Mouse (Mus musculus) MEL (cell line): Measurements from ENCODE around the gene Rpl37. TPM values are rescaled to one million over a fixed set of nuclear protein-coding genes. Genes with fewer than 3 reads are reported as not detected.
A peak's percentile ranks its signal among the peaks of the same experiment; 100 is the strongest.

Experiments
- DNase-seq: peaks from one replicate; pipeline ENCODE4 v3.0.0; 2011; ENCODE audit warnings: low read depth, low spot score
- H3K27ac ChIP-seq: 2 replicates; pipeline ENCODE4 v1.5.1; 2012; ENCODE audit warnings: low read depth, mild to moderate bottlenecking, control low read depth, low read length, moderate library complexity; ENCODE audit not compliant: control insufficient read depth
- H3K27me3 ChIP-seq, 2 experiments: fragments of 150-350 bp in 1 of 2; sonication (generic) in 1 of 2; 2 replicates each; pipeline ENCODE4 v1.6.1; 2012; ENCODE audit warnings: low read length in 2 of 2, mild to moderate bottlenecking in 2 of 2, improper control_type of control experiment in 1 of 2, moderate library complexity in 1 of 2; ENCODE audit not compliant: insufficient read depth in 2 of 2, control insufficient read depth in 1 of 2
- H3K36me3 ChIP-seq, 2 experiments: 2 replicates each; pipeline ENCODE4 v1.6.1; 2012 to 2014; ENCODE audit warnings: low read length in 2 of 2, improper control_type of control experiment in 1 of 2, inconsistent platforms in 1 of 2, mild to moderate bottlenecking in 1 of 2; ENCODE audit not compliant: insufficient read depth in 2 of 2, control insufficient read depth in 1 of 2
- H3K4me1 ChIP-seq, 2 experiments: fragments of 150-350 bp in 1 of 2; sonication (generic) in 1 of 2; 2 replicates each; pipeline ENCODE4 v1.6.1; 2012; ENCODE audit warnings: low read length in 2 of 2, improper control_type of control experiment in 1 of 2, mild to moderate bottlenecking in 1 of 2; ENCODE audit not compliant: insufficient read depth in 2 of 2, control insufficient read depth in 1 of 2
- H3K4me3 ChIP-seq, 2 experiments: fragments of 150-350 bp in 1 of 2; sonication (generic) in 1 of 2; 2 replicates each; pipeline ENCODE4 v1.5.1; 2012; ENCODE audit warnings: low read depth in 2 of 2, low read length in 2 of 2, mild to moderate bottlenecking in 2 of 2, moderate library complexity in 2 of 2, control low read depth in 1 of 2, improper control_type of control experiment in 1 of 2; ENCODE audit not compliant: control insufficient read depth in 1 of 2, insufficient read depth in 1 of 2
- H3K79me2 ChIP-seq: 2 replicates; pipeline ENCODE4 v1.6.1; 2012; ENCODE audit warnings: mild to moderate bottlenecking, low read length, moderate library complexity; ENCODE audit not compliant: control insufficient read depth, poor library complexity, insufficient read depth
- H3K9ac ChIP-seq: 2 replicates; pipeline ENCODE4 v1.6.1; 2012; ENCODE audit warnings: low read depth, mild to moderate bottlenecking, control low read depth, low read length, moderate library complexity; ENCODE audit not compliant: control insufficient read depth, poor library complexity, severe bottlenecking
- H3K9me3 ChIP-seq: fragments of 150-350 bp; sonication (generic); replicated peaks from 2 replicates; pipeline ENCODE4 v1.6.1; 2012; ENCODE audit warnings: mild to moderate bottlenecking, low read length, improper control_type of control experiment, moderate library complexity; ENCODE audit not compliant: insufficient read depth
- BHLHE40 ChIP-seq: IDR thresholded peaks from 2 replicates; pipeline ENCODE4 v1.6.1; 2012; ENCODE audit warnings: low read depth, mild to moderate bottlenecking, inconsistent platforms, low read length, improper control_type of control experiment, borderline replicate concordance
- CTCF ChIP-seq, 3 experiments: IDR thresholded peaks in 2 of 3; conservative IDR thresholded peaks in 1 of 3; 2 replicates each; pipeline ENCODE4 v1.5.1; 2011 to 2012; ENCODE audit warnings: low read length in 3 of 3, low read depth in 2 of 3, mild to moderate bottlenecking in 2 of 3, improper control_type of control experiment in 1 of 3, inconsistent platforms in 1 of 3, mixed read lengths in 1 of 3, moderate library complexity in 1 of 3; ENCODE audit not compliant: control insufficient read depth in 1 of 3, insufficient read depth in 1 of 3, poor library complexity in 1 of 3, severe bottlenecking in 1 of 3
- ELF1 ChIP-seq: IDR thresholded peaks from 2 replicates; pipeline ENCODE4 v1.6.1; 2014; ENCODE audit warnings: low read depth, mild to moderate bottlenecking, inconsistent platforms, low read length, improper control_type of control experiment, moderate library complexity
- EP300 ChIP-seq, 2 experiments: IDR thresholded peaks; 2 replicates each; pipeline ENCODE4 v1.6.1; 2011; ENCODE audit warnings: improper control_type of control experiment in 2 of 2, low read length in 2 of 2, low read depth in 1 of 2, mild to moderate bottlenecking in 1 of 2
- ETS1 ChIP-seq: IDR thresholded peaks from 2 replicates; pipeline ENCODE4 v1.6.1; 2012; ENCODE audit warnings: low read depth, mild to moderate bottlenecking, inconsistent platforms, low read length, improper control_type of control experiment, moderate library complexity
- HCFC1 ChIP-seq: IDR thresholded peaks from 2 replicates; pipeline ENCODE4 v1.6.1; 2012; ENCODE audit warnings: low read depth, mild to moderate bottlenecking, inconsistent platforms, low read length, improper control_type of control experiment, moderate library complexity
- MAX ChIP-seq: IDR thresholded peaks from 2 replicates; pipeline ENCODE4 v1.6.1; 2011; ENCODE audit warnings: low read length, improper control_type of control experiment
- MAZ ChIP-seq: IDR thresholded peaks from 2 replicates; pipeline ENCODE4 v1.6.1; 2012; ENCODE audit warnings: low read depth, mild to moderate bottlenecking, inconsistent platforms, low read length, improper control_type of control experiment
- MEF2A ChIP-seq: IDR thresholded peaks from 2 replicates; pipeline ENCODE4 v1.6.1; 2014; ENCODE audit warnings: low read depth, mild to moderate bottlenecking, inconsistent platforms, low read length, improper control_type of control experiment; ENCODE audit not compliant: poor library complexity, insufficient replicate concordance, severe bottlenecking; ENCODE audit errors: extremely low read depth
- MYB ChIP-seq: IDR thresholded peaks from 2 replicates; pipeline ENCODE4 v1.6.1; 2011; ENCODE audit warnings: mild to moderate bottlenecking, low read depth, low read length, improper control_type of control experiment
- NELFE ChIP-seq: IDR thresholded peaks from 2 replicates; pipeline ENCODE4 v1.6.1; 2011; ENCODE audit warnings: low read depth, low read length, improper control_type of control experiment
- NRF1 ChIP-seq: IDR thresholded peaks from 2 replicates; pipeline ENCODE4 v1.6.1; 2014; ENCODE audit warnings: low read depth, mild to moderate bottlenecking, inconsistent platforms, low read length, improper control_type of control experiment, moderate library complexity; ENCODE audit not compliant: poor library complexity, insufficient read depth, severe bottlenecking
- POLR2A ChIP-seq, 2 experiments: IDR thresholded peaks; 2 replicates each; pipeline ENCODE4 v1.6.1; 2011 to 2012; ENCODE audit warnings: low read length in 2 of 2, mild to moderate bottlenecking in 2 of 2, control low read depth in 1 of 2, improper control_type of control experiment in 1 of 2, low read depth in 1 of 2, moderate library complexity in 1 of 2; ENCODE audit not compliant: control insufficient read depth in 1 of 2, insufficient read depth in 1 of 2, poor library complexity in 1 of 2
- POLR2AphosphoS2 ChIP-seq: IDR thresholded peaks from 2 replicates; pipeline ENCODE4 v1.6.1; 2011; ENCODE audit warnings: low read length, improper control_type of control experiment
- POLR2AphosphoS5 ChIP-seq: IDR thresholded peaks from 2 replicates; pipeline ENCODE4 v1.6.1; 2012; ENCODE audit warnings: low read depth, borderline replicate concordance, mild to moderate bottlenecking, inconsistent platforms, low read length, moderate library complexity, mixed read lengths
- RAD21 ChIP-seq: IDR thresholded peaks from 2 replicates; pipeline ENCODE4 v1.6.1; 2011; ENCODE audit warnings: mild to moderate bottlenecking, low read depth, low read length, improper control_type of control experiment
- SIN3A ChIP-seq: IDR thresholded peaks from 2 replicates; pipeline ENCODE4 v1.6.1; 2012; ENCODE audit warnings: low read length, improper control_type of control experiment, inconsistent platforms
- TCF12 ChIP-seq: IDR thresholded peaks from 2 replicates; pipeline ENCODE4 v1.6.1; 2014; ENCODE audit warnings: low read depth, mild to moderate bottlenecking, inconsistent platforms, low read length, improper control_type of control experiment, moderate library complexity
- UBTF ChIP-seq: IDR thresholded peaks from 2 replicates; pipeline ENCODE4 v1.6.1; 2012; ENCODE audit warnings: low read depth, mild to moderate bottlenecking, inconsistent platforms, low read length, improper control_type of control experiment, moderate library complexity, borderline replicate concordance; ENCODE audit not compliant: insufficient read depth
- USF1 ChIP-seq: IDR thresholded peaks from 2 replicates; pipeline ENCODE4 v1.6.1; 2014; ENCODE audit warnings: low read depth, mild to moderate bottlenecking, inconsistent platforms, low read length, improper control_type of control experiment, moderate library complexity
- USF2 ChIP-seq, 2 experiments: IDR thresholded peaks; 2 replicates each; pipeline ENCODE4 v1.6.1; 2011 to 2012; ENCODE audit warnings: improper control_type of control experiment in 2 of 2, low read length in 2 of 2, borderline replicate concordance in 1 of 2, inconsistent platforms in 1 of 2, low read depth in 1 of 2, mild to moderate bottlenecking in 1 of 2; ENCODE audit not compliant: insufficient read depth in 1 of 2
- ZKSCAN1 ChIP-seq: IDR thresholded peaks from 2 replicates; pipeline ENCODE4 v1.6.1; 2012; ENCODE audit warnings: low read depth, mild to moderate bottlenecking, inconsistent platforms, low read length, improper control_type of control experiment, moderate library complexity
- ZMIZ1 ChIP-seq: IDR thresholded peaks from 2 replicates; pipeline ENCODE4 v1.6.1; 2012; ENCODE audit warnings: low read depth, mild to moderate bottlenecking, inconsistent platforms, low read length, improper control_type of control experiment, moderate library complexity
- polyA plus RNA-seq, 2 experiments: library from polyadenylated mRNA; stranded (reverse) in 1 of 2; unstranded in 1 of 2; fragments of >175 nt in 1 of 2; fragments of >200 nt in 1 of 2; gene quantifications; 2 replicates each; pipeline versions ENCODE4 v1.2.1 to v1.2.4; 2012; ENCODE audit warnings: low replicate concordance in 2 of 2, low read depth in 1 of 2; ENCODE audit not compliant: insufficient read length in 2 of 2, insufficient read depth in 1 of 2, missing spikeins in 1 of 2
- total RNA-seq: library from RNA; depleted of rRNA; stranded (reverse); fragments of 300-350 nt; gene quantifications from 2 replicates; pipeline ENCODE4 v1.2.3, GENCODE M21; 2012

Gene Rpl37
- total and polyA plus RNA-seq, 3 experiments, result 923 to 1,669 (median 1,012) TPM

- peaks cover 25 to 34% of the 10 kb centered on the region in 2 experiments for H3K36me3 ChIP-seq
- H3K27me3 ChIP-seq, result no peaks in the 10 kb centered on the region
- H3K27ac ChIP-seq, result peak overlapping the region; percentile 27; the same call in 1 of the 2 replicates
- peaks cover 2 to 9% of the 10 kb centered on the region in 2 experiments; a peak in 3 of 4 replicates for H3K4me1 ChIP-seq
- H3K79me2 ChIP-seq, result peaks cover 36% of the 10 kb centered on the region
- no peak overlapping the region for H3K4me3 ChIP-seq
- no peaks in the 10 kb centered on the region for H3K9me3 ChIP-seq
- 0 out of 2 replicates have a peak overlapping the region, but pooled peaks have one; percentile 96 for H3K9ac ChIP-seq
- peak in 2 of 3 experiments; percentile 8 to 17; a peak in 1 of 6 replicates for TF ChIP-seq CTCF (IDR thresholded peaks at IDR 0.05 in 2 of 3, conservative IDR thresholded peaks at IDR 0.05 in 1 of 3; ENCODE audit: control insufficient read depth in 1 of 3, insufficient read depth in 1 of 3, low read depth in 2 of 3, low read length in 3 of 3, poor library complexity in 1 of 3, severe bottlenecking in 1 of 3)
- no peak for TF ChIP-seq USF2 (IDR thresholded peaks at IDR 0.05; ENCODE audit: borderline replicate concordance in 1 of 2, insufficient read depth in 1 of 2, low read depth in 1 of 2, low read length in 2 of 2)
- TF ChIP-seq POLR2A (IDR thresholded peaks at IDR 0.05; ENCODE audit: control insufficient read depth in 1 of 2, insufficient read depth in 1 of 2, low read depth in 1 of 2, low read length in 2 of 2, poor library complexity in 1 of 2), result peak in 1 of 2 experiments; percentile 62; a peak in 2 of 4 replicates
- DNase-seq, result peak; percentile 48
Measured at GRCm38 (mm10) chr15:5119707-5120106, 3.3 kb downstream of the Rpl37 start.

DNA sequence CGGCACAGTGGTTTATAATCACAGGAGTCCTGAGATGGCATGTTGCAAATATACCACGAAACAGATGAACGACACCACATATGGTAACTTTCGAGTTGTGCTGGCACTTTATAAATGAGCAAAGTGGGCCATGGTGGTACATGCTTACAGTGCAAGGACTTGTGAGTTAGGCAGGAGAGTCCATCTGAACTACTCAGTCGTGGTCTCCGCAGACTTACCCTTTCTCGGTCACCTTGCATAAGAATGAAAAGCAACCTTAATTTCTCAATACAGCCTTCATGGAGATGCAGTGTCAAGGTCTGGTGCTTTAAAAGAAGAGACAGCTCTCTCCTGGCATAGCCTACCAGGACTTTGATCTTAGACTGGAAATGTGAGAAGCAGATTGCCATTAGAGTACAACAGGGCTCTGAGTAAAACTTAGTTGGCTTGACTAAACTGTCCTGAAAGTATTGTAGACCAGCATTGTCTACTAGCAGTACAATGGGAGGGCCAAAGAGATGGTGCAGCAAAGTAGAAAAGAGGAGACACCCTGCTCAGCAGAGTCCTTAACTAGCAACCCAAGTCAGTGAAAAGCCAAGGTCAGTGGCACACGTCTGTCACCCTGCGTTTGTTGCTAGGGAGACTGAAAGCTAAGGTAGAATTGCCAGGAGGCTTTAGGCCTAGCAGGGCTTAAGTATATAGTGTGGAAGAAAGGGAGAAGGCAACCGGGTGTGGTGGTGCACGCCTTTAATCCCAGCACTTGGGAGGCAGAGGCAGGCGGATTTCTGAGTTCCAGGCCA lies 5.3 kb downstream of the Rpl37 start:
- no peak overlapping the region for H3K4me3 ChIP-seq
- H3K4me1 ChIP-seq, result peaks cover 2 to 6% of the 10 kb centered on the region in 2 experiments; a peak in 2 of 4 replicates
- peaks cover 25 to 35% of the 10 kb centered on the region in 2 experiments for H3K36me3 ChIP-seq
- peak overlapping the region; percentile 11 for H3K27ac ChIP-seq
- no peak overlapping the region for H3K9ac ChIP-seq
- H3K9me3 ChIP-seq, result no peaks in the 10 kb centered on the region
- peak; percentile 45 for DNase-seq
- peak in 1 of 2 experiments; percentile 61; a peak in 1 of 4 replicates for TF ChIP-seq POLR2A (IDR thresholded peaks at IDR 0.05; ENCODE audit: control insufficient read depth in 1 of 2, insufficient read depth in 1 of 2, low read depth in 1 of 2, low read length in 2 of 2, poor library complexity in 1 of 2)
- TF ChIP-seq NRF1, result no peak
- peak; percentile 69; the same call in 1 of the 2 replicates for TF ChIP-seq ZMIZ1
- TF ChIP-seq ETS1, result no peak
- no peak for TF ChIP-seq MAX
- no peak for TF ChIP-seq NELFE
- TF ChIP-seq POLR2AphosphoS5, result peak; percentile 59; the same call in 1 of the 2 replicates
- no peak for TF ChIP-seq MEF2A
- no peak for TF ChIP-seq HCFC1
- TF ChIP-seq UBTF, result no peak
- TF ChIP-seq TCF12, result no peak
- TF ChIP-seq RAD21, result no peak
- no peak for TF ChIP-seq MYB
- TF ChIP-seq BHLHE40, result no peak
- TF ChIP-seq SIN3A, result 0 out of 2 replicates have a peak, but pooled peaks have one; percentile 4
- no peak for TF ChIP-seq MAZ
- no peak for TF ChIP-seq ZKSCAN1
- TF ChIP-seq USF1, result no peak
- TF ChIP-seq POLR2AphosphoS2, result peak; percentile 89
- TF ChIP-seq EP300 (IDR thresholded peaks at IDR 0.05; ENCODE audit: low read depth in 1 of 2, low read length in 2 of 2), result no peak
- TF ChIP-seq USF2 (IDR thresholded peaks at IDR 0.05; ENCODE audit: borderline replicate concordance in 1 of 2, insufficient read depth in 1 of 2, low read depth in 1 of 2, low read length in 2 of 2), result no peak
- no peak for TF ChIP-seq ELF1
- H3K27me3 ChIP-seq, result no peaks in the 10 kb centered on the region
- peaks cover 32% of the 10 kb centered on the region for H3K79me2 ChIP-seq
